Mouse (Mus musculus) C2C12 (cell line): ENCODE measurements around the gene Mettl27.

ENCODE experiments used
- CEBPB ChIP-seq: IDR thresholded peaks from one replicate; pipeline ENCODE4 v1.6.1; 2011; ENCODE audit warnings: low read depth, mild to moderate bottlenecking, control low read depth, moderate library complexity
- CTCF ChIP-seq: IDR thresholded peaks from one replicate; pipeline ENCODE4 v1.5.1; 2011; ENCODE audit not compliant: control insufficient read depth, insufficient read depth, insufficient read length
- FOSL1 ChIP-seq: IDR thresholded peaks from one replicate; pipeline ENCODE4 v1.8.0; 2011; ENCODE audit warnings: mild to moderate bottlenecking, low read length; ENCODE audit not compliant: poor library complexity, insufficient read depth, severe bottlenecking
- USF1 ChIP-seq: IDR thresholded peaks from one replicate; pipeline ENCODE4 v1.6.1; 2011; ENCODE audit warnings: low read depth, mild to moderate bottlenecking, control low read depth, moderate library complexity

GRCm38 (mm10) chr5:134977837-134978236 is 45.7 kb downstream of the Mettl27 start:
- no peak for TF ChIP-seq CTCF
- TF ChIP-seq CEBPB: no peak
- no peak for TF ChIP-seq USF1
- no peak for TF ChIP-seq FOSL1
